25 mouse cellular contexts compared by ENCODE assay signal in genomic region chr14:49305534-49306409, GRCm38 (mm10).
DNase-seq lines count a peak whose midpoint lies in the region; ATAC-seq lines count a peak whose summit lies in the region.
"Had no signal": no experiment of that assay in that cellular context is flagged by ENCODE, and none has a peak within 500 bp of the region (broad histone marks: within the 10 kb centered on the region; RNA-seq: fewer than 3 reads in every experiment).

No protein-coding gene starts in this region.

- no peak overlapping the region for H3K4me3 ChIP-seq in limb, embryonic 13.5 days
- H3K4me3 ChIP-seq in limb, embryonic 10.5 days, result no peak overlapping the region
- H3K4me3 ChIP-seq in intestine, embryonic 16.5 days (ENCODE audit: low read length), result no peak overlapping the region
- H3K4me3 ChIP-seq: gastrocnemius, adult 2 months; heart, embryonic 13.5 days; layer of hippocampus, adult 2 months; lung, embryonic 15.5 days; midbrain, embryonic 13.5 days had no signal

- ATAC-seq in limb, embryonic 13.5 days (ENCODE audit: low FRiP score, low read depth), result peak; percentile 67; the same call in 1 of the 2 replicates
- ATAC-seq in intestine, embryonic 16.5 days, result peak; percentile 57; the same call in 1 of the 2 replicates
- ATAC-seq: forebrain, embryonic 16.5 days; midbrain, embryonic 13.5 days; Patski had no signal

- H3K27ac ChIP-seq in limb, embryonic 13.5 days, result no peak overlapping the region
- H3K27ac ChIP-seq in limb, embryonic 10.5 days, result no peak overlapping the region
- H3K27ac ChIP-seq in intestine, embryonic 16.5 days (ENCODE audit: low read length), result no peak overlapping the region
- H3K27ac ChIP-seq: gastrocnemius, adult 2 months; heart, embryonic 13.5 days; hindbrain, embryonic 14.5 days; layer of hippocampus, adult 2 months; liver, embryonic 14.5 days; lung, embryonic 15.5 days; midbrain, embryonic 13.5 days had no signal

- H3K4me2 ChIP-seq in limb, embryonic 13.5 days (replicated peaks), result no peak overlapping the region
- H3K4me2 ChIP-seq in intestine, embryonic 16.5 days (ENCODE audit: low read depth, low read length), result no peak overlapping the region
- H3K4me2 ChIP-seq: heart, embryonic 13.5 days; hindbrain, embryonic 14.5 days; lung, embryonic 15.5 days; midbrain, embryonic 13.5 days had no signal

- no peaks in the 10 kb centered on the region for H3K36me3 ChIP-seq in limb, embryonic 13.5 days
- no peaks in the 10 kb centered on the region for H3K36me3 ChIP-seq in limb, embryonic 10.5 days
- H3K36me3 ChIP-seq in intestine, embryonic 16.5 days (ENCODE audit: control insufficient read depth, insufficient read depth, low read length), result no peaks in the 10 kb centered on the region
- H3K36me3 ChIP-seq: heart, embryonic 13.5 days; lung, embryonic 15.5 days; midbrain, embryonic 13.5 days had no signal

- WGBS in limb, embryonic 13.5 days, result 86% methylated on average over 9 of the region's 9 CpGs
- 96% methylated on average over 9 of the region's 9 CpGs for WGBS in limb, embryonic 10.5 days
- 92% methylated on average over 9 of the region's 9 CpGs for WGBS in intestine, embryonic 16.5 days

- peaks cover 10% of the 10 kb centered on the region for H3K4me1 ChIP-seq in limb, embryonic 13.5 days
- H3K4me1 ChIP-seq in limb, embryonic 10.5 days, result 0 out of 2 replicates have a peak, but pooled peaks cover 5% of the 10 kb centered on the region
- H3K4me1 ChIP-seq in intestine, embryonic 16.5 days (ENCODE audit: control insufficient read depth, insufficient read depth, low read length), result peaks cover 4% of the 10 kb centered on the region; the same call in 1 of the 2 replicates
- H3K4me1 ChIP-seq: lung, embryonic 15.5 days had no signal

- no peak overlapping the region for H3K9ac ChIP-seq in limb, embryonic 13.5 days
- no peak overlapping the region for H3K9ac ChIP-seq in intestine, embryonic 16.5 days (ENCODE audit: low read depth, low read length)
- H3K9ac ChIP-seq: heart, embryonic 13.5 days; hindbrain, embryonic 14.5 days; liver, embryonic 14.5 days; lung, embryonic 15.5 days; midbrain, embryonic 13.5 days had no signal

- H3K27me3 ChIP-seq in limb, embryonic 13.5 days, result no peaks in the 10 kb centered on the region
- H3K27me3 ChIP-seq in limb, embryonic 10.5 days (ENCODE audit: low read depth, poor library complexity, severe bottlenecking), result no peaks in the 10 kb centered on the region
- no peaks in the 10 kb centered on the region for H3K27me3 ChIP-seq in intestine, embryonic 16.5 days (replicated peaks; ENCODE audit: control insufficient read depth, insufficient read depth, low read length)
- H3K27me3 ChIP-seq: CH12.LX; heart, embryonic 13.5 days; lung, embryonic 15.5 days; midbrain, embryonic 13.5 days; Patski had no signal

- DNase-seq in adrenal gland, adult (ENCODE audit: inconsistent age in 2 of 2, low spot score in 1 of 2), result peak; percentile 23 to 59
- DNase-seq in adrenal gland, postnatal 4 days (ENCODE audit: low spot score in 2 of 2), result no peak
- DNase-seq in limb, embryonic 10.5 days (ENCODE audit: low spot score), result no peak
- DNase-seq in adrenal gland, adult 8-10 months, result peak; percentile 4
- DNase-seq in layer of hippocampus, postnatal 25 days (ENCODE audit: extremely low spot score in 1 of 2, low spot score in 1 of 2), result no peak
- no peak for DNase-seq in gastrocnemius, adult 8-10 months (ENCODE audit: low spot score in 2 of 2)
- DNase-seq: cerebellum, adult 2 months; cerebellum, postnatal 14 days; gastrocnemius, adult 2 months; heart, postnatal 10 days; kidney, adult 2 months; kidney, postnatal 36 days; liver; lung, postnatal 36 days had no signal

- no peaks in the 10 kb centered on the region for H3K9me3 ChIP-seq in limb, embryonic 13.5 days
- no peaks in the 10 kb centered on the region for H3K9me3 ChIP-seq in limb, embryonic 10.5 days (replicated peaks)
- no peaks in the 10 kb centered on the region for H3K9me3 ChIP-seq in intestine, embryonic 16.5 days (ENCODE audit: control insufficient read depth, low read length)
- H3K9me3 ChIP-seq: heart, embryonic 13.5 days; lung, embryonic 15.5 days; midbrain, embryonic 13.5 days had no signal

Comparison
In these comparisons a context has a peak if more than half of its experiments do, and no peak if none do; other contexts are left out.
1. DNase-seq: peak in adrenal gland, adult (2 of 2) and adrenal gland, adult 8-10 months (single experiment); none in adrenal gland, postnatal 4 days (0 of 2), limb, embryonic 10.5 days (single experiment), layer of hippocampus, postnatal 25 days (0 of 2) and gastrocnemius, adult 8-10 months (0 of 2).